Mouse (Mus musculus) ZHBTc4 (cell line): ENCODE measurements around the gene Tmem184b.

Experiments
- DNase-seq: peaks from one replicate; pipeline ENCODE4 v3.0.0-alpha.2; 2011; ENCODE audit warnings: low read depth, low spot score

Gene Tmem184b

GRCm38 (mm10) chr15:79368313-79368811, 35.0 kb downstream of the Tmem184b start:
- DNase-seq = peak; percentile 74

GRCm38 (mm10) chr15:79366402-79366801, 37.0 kb downstream of the Tmem184b start:
- no peak for DNase-seq

GRCm38 (mm10) chr15:79365068-79365467, 38.3 kb downstream of the Tmem184b start:
- no peak for DNase-seq

GRCm38 (mm10) chr15:79364120-79364519, 39.2 kb downstream of the Tmem184b start:
- no peak for DNase-seq

- no peak for DNase-seq
Measured at GRCm38 (mm10) chr15:79361023-79361422, 42.3 kb downstream of the Tmem184b start.

- no peak for DNase-seq
Measured at GRCm38 (mm10) chr15:79360371-79360770, 43.0 kb downstream of the Tmem184b start.

GRCm38 (mm10) chr15:79359954-79360353, 43.4 kb downstream of the Tmem184b start:
- DNase-seq = peak; percentile 39

- no peak for DNase-seq
Measured at GRCm38 (mm10) chr15:79357974-79358690, 45.2 kb downstream of the Tmem184b start.

GRCm38 (mm10) chr15:79357036-79357911, 46.1 kb downstream of the Tmem184b start:
- DNase-seq = peak; percentile 92

- DNase-seq = no peak
Measured at GRCm38 (mm10) chr15:79356481-79356880, 46.9 kb downstream of the Tmem184b start.

GRCm38 (mm10) chr15:79354619-79355018, 48.8 kb downstream of the Tmem184b start:
- no peak for DNase-seq

- DNase-seq = no peak
Measured at GRCm38 (mm10) chr15:79353690-79354305, 49.6 kb downstream of the Tmem184b start.

- DNase-seq = no peak
Measured at GRCm38 (mm10) chr15:79352479-79352878, 50.9 kb downstream of the Tmem184b start.

- DNase-seq = no peak
Measured at GRCm38 (mm10) chr15:79351331-79351767, 52.0 kb downstream of the Tmem184b start.

- no peak for DNase-seq
Measured at GRCm38 (mm10) chr15:79350866-79351265, 52.5 kb downstream of the Tmem184b start.

- no peak for DNase-seq
Measured at GRCm38 (mm10) chr15:79348651-79349050, 54.7 kb downstream of the Tmem184b start.

- DNase-seq = peak; percentile 91
Measured at GRCm38 (mm10) chr15:79347845-79348506, 55.4 kb downstream of the Tmem184b start.

GRCm38 (mm10) chr15:79347165-79347844, 56.1 kb downstream of the Tmem184b start:
- DNase-seq = peak; percentile 98

- DNase-seq = no peak
Measured at GRCm38 (mm10) chr15:79346051-79346793, 57.1 kb downstream of the Tmem184b start, which contains the start of gene Maff. TSS of gene Maff (plus strand) at chr15:79346621.

- no peak for DNase-seq
Measured at GRCm38 (mm10) chr15:79344627-79345026, 58.7 kb downstream of the Tmem184b start.
